Mouse (Mus musculus) spleen, adult 2 months (tissue): ENCODE results near the gene Ly9. TPM values are rescaled to one million over a fixed set of nuclear protein-coding genes. Genes with fewer than 3 reads are reported as not detected.
A peak's percentile ranks its signal among the peaks of the same experiment; 100 is the strongest.

Experiments
- DNase-seq, 2 experiments: peaks; one replicate each; pipeline versions ENCODE4 v3.0.0 to v3.0.0-alpha.2; 2012 to 2021; ENCODE audit warnings: low spot score in 2 of 2, low read depth in 1 of 2
- H3K27ac ChIP-seq: fragments of 200-500 bp; 2 replicates; pipeline ENCODE4 v1.5.1; 2012; ENCODE audit warnings: low read length, inconsistent platforms; ENCODE audit not compliant: insufficient read depth
- H3K27me3 ChIP-seq: fragments of 200-500 bp; 2 replicates; pipeline ENCODE4 v1.6.1; 2012; ENCODE audit warnings: mild to moderate bottlenecking, moderate library complexity, low read length, inconsistent platforms; ENCODE audit not compliant: control insufficient read depth, insufficient read depth
- H3K36me3 ChIP-seq: fragments of 200-500 bp; 2 replicates; pipeline ENCODE4 v1.6.1; 2012; ENCODE audit warnings: mild to moderate bottlenecking, low read length, inconsistent platforms; ENCODE audit not compliant: control insufficient read depth, insufficient read depth
- H3K4me1 ChIP-seq: fragments of 200-500 bp; 2 replicates; pipeline ENCODE4 v1.6.1; 2011; ENCODE audit warnings: inconsistent platforms; ENCODE audit not compliant: control insufficient read depth, insufficient read depth, insufficient read length
- H3K4me3 ChIP-seq: fragments of 200-500 bp; 2 replicates; pipeline ENCODE4 v1.5.1; 2011; ENCODE audit warnings: mild to moderate bottlenecking, inconsistent platforms; ENCODE audit not compliant: insufficient read depth, insufficient read length; ENCODE audit errors: extremely low read depth
- CTCF ChIP-seq: fragments of 200-500 bp; IDR thresholded peaks from 2 replicates; pipeline ENCODE4 v1.5.1; 2011; ENCODE audit warnings: mild to moderate bottlenecking, inconsistent platforms; ENCODE audit not compliant: insufficient read depth, insufficient read length, insufficient replicate concordance; ENCODE audit errors: extremely low read depth
- POLR2A ChIP-seq: fragments of 200-500 bp; IDR thresholded peaks from 2 replicates; pipeline ENCODE4 v1.6.1; 2011; ENCODE audit warnings: low read depth, low read length, inconsistent platforms
- WGBS: fragments of 180-500 bp; shearing (Covaris S2); methylation state at CpG from one replicate; pipeline ENCODE4 v1.1.7; 2018; 5-methylcytosine and 5-hydroxymethylcytosine counted together
- polyA plus RNA-seq: library from polyadenylated mRNA; depleted of rRNA; stranded (reverse); fragments of >200 nt; gene quantifications from 2 replicates; pipeline ENCODE4 v1.2.3, GENCODE M21; 2012

The Ly9 gene
- polyA plus RNA-seq, 1 experiment = 27.7 TPM

DNA sequence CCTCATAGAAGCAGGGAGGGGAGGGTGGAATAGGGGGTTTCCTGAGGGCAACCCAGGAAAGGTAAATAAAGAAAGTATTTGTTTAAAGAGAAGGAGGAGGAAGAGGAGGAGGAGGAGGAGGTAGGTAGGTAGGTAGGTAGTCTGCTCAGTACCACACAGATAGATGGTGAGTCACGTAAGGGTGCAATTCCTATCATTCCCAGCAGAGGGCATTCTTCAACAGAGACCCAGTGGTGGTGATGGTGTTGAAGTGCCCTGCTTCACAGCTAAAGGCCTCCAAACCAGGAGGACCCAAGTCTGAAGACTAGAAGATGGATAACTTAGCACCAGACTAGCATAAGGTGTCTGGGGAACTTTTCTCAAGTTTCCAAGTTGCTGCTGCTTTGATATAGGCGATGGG lies 2.8 kb upstream of the Ly9 start:
- Histone ChIP-seq H3K36me3 (no peaks in the 10 kb centered on the region), H3K27ac (no peak overlapping the region), H3K27me3 (no peaks in the 10 kb centered on the region), H3K4me3 (no peak overlapping the region), H3K4me1 (peaks cover 2% of the 10 kb centered on the region; the same call in 1 of the 2 replicates)
- 89% methylated on average over 2 of the region's 2 CpGs for WGBS
- TF ChIP-seq POLR2A = no peak
- TF ChIP-seq CTCF = peak; percentile 9; the same call in 1 of the 2 replicates
- DNase-seq = no peak

DNA sequence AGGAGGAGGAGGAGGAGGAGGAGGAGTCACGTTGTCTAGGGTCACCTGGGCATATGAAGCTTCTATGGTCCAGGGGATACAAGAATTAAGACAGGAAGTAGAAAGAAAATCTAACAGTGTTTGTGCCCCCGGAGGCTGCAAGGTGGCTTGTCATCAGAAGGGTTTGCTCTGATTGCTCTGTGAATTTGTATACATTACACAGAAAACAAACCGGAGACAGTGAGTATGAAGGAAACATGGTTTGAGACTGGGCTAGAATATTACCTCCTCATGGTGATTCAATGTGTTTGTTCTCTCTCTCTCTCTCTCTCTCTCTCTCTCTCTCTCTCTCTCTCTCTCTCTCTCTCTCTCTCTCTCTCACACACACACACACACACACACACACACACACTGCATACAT lies 554 bp downstream of the Ly9 start:
- Histone ChIP-seq H3K27me3 (no peaks in the 10 kb centered on the region), H3K4me3 (peak overlapping the region; percentile 64), H3K27ac (peak overlapping the region; percentile 66; the same call in 1 of the 2 replicates), H3K4me1 (peaks cover 4% of the 10 kb centered on the region; the same call in 1 of the 2 replicates), H3K36me3 (peaks cover 7% of the 10 kb centered on the region)
- TF ChIP-seq CTCF = no peak
- no peak for TF ChIP-seq POLR2A
- 11% methylated on average over 3 of the region's 3 CpGs for WGBS
- no peak for DNase-seq

DNA sequence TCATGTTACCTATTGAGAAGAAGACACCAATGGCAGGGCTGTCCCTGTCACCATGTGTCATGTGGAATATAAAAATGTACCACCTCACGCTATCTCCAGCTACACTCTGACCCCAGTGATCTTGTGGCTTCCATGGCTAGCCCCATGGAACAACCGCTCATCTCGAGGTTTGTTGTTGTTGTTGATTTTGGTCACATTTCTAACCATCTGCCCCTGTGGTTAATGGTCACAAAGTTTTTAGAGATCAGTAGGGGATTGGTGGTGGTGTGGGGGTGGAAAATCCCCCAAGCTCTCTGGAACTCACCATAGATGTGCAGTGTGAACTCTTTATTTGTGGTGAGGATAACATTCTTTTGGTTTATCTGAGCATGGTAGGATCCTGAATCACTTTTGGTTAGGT lies 2.5 kb downstream of the Ly9 start:
- Histone ChIP-seq H3K4me1 (peaks cover 4% of the 10 kb centered on the region; the same call in 1 of the 2 replicates), H3K4me3 (no peak overlapping the region), H3K27me3 (no peaks in the 10 kb centered on the region), H3K36me3 (peaks cover 16% of the 10 kb centered on the region), H3K27ac (no peak overlapping the region)
- TF ChIP-seq CTCF = no peak
- TF ChIP-seq POLR2A = no peak
- WGBS = 75% methylated on average over 3 of the region's 3 CpGs
- no peak for DNase-seq

DNA sequence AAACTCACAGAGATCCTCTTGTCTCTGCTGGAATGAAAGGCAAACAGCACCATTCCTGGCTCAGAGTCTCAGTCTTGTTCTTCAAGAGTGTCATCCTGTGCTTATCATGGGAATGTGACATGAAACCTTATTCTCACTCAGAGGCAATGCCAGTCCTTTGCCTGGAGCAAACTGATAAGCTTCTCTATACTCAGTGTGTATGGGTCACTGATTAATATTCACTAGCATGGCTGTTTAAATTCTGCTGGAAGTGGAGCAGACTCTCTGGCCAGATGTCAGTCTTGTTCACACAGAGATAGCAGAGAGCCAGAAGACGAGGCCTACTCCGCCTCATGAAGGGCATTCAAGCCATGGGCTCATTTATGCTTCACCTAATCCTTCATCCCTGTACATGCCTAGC lies 22.6 kb downstream of the Ly9 start:
- H3K4me3 ChIP-seq = no peak overlapping the region
- TF ChIP-seq CTCF = no peak
- no peak for TF ChIP-seq POLR2A
- WGBS = 83% methylated on average over 2 of the region's 2 CpGs
- H3K36me3 ChIP-seq = peaks cover 9% of the 10 kb centered on the region
- no peak overlapping the region for H3K27ac ChIP-seq
- no peaks in the 10 kb centered on the region for H3K4me1 ChIP-seq
- H3K27me3 ChIP-seq = no peaks in the 10 kb centered on the region
- no peak for DNase-seq

DNA sequence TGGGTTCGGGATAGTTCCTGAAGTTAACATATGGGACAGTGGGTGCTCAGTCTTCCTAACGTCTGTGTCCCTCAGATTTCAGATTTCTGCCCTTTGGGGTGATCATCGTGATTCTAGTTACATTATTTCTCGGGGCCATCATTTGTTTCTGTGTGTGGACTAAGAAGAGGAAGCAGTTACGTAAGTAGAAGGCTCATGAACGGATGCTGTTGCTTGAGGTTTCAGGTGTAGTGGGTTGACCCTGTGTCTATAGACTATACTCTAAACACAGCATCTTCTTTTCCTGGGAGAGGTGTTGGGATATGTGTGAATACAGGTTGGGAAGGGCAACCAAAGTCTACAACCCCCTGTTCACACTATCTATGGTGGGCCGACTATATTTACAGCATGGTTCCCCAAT lies 30.0 kb downstream of the Ly9 start:
- Histone ChIP-seq H3K4me1 (no peaks in the 10 kb centered on the region; the same call in none of the 2 replicates), H3K27ac (no peak overlapping the region), H3K36me3 (no peaks in the 10 kb centered on the region), H3K27me3 (no peaks in the 10 kb centered on the region), H3K4me3 (no peak overlapping the region)
- no peak for DNase-seq
- TF ChIP-seq CTCF = no peak
- TF ChIP-seq POLR2A = no peak
- WGBS = 71% methylated on average over 7 of the region's 7 CpGs

DNA sequence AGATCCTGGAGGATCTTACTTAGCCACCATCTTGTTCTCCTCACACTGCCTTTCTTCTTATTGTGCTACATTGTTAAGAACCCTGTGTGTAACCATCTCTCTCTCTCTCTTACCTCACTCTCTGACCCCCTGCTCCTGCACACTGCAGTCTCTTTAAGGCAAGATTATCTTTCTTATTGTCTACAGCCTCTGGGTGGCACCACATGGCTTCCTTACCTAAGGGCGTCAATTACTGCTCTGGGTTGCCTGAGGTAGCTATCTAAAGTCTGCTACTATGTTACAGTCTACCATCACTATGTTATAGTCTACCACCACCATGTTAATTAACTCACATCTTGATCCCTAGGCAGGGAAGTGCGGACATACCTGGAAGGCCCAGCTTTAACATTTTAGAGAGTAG lies 38.8 kb downstream of the Ly9 start:
- Histone ChIP-seq H3K27ac (no peak overlapping the region), H3K27me3 (no peaks in the 10 kb centered on the region), H3K36me3 (no peaks in the 10 kb centered on the region), H3K4me1 (no peaks in the 10 kb centered on the region), H3K4me3 (no peak overlapping the region)
- no peak for DNase-seq
- WGBS = 78% methylated on average over 2 of the region's 2 CpGs
- TF ChIP-seq CTCF (no peak), POLR2A (no peak)

DNA sequence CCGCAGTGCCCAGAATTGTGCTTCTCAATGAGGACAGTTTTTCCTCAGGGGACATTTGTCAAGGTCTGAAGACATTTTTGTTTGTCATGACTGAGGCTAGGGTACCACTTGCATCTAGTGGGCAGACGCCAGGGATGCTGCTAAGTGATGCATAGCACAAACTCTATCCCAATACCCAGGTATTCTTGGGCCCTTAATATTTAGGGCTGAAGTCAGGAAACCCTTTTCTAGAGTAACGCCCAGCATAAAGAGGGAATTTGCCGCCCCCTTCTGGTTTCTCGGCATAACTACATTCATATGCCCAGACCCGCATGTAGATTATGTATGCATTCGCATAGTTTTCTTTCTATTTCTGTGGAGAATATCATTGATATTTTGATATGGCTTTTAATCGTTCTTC lies 40.4 kb downstream of the Ly9 start:
- DNase-seq = peak; percentile 52 to 70
- no peak overlapping the region for H3K4me3 ChIP-seq
- 19% methylated on average over 8 of the region's 8 CpGs for WGBS
- peaks cover 9% of the 10 kb centered on the region; the same call in 1 of the 2 replicates for H3K4me1 ChIP-seq
- H3K27ac ChIP-seq = no peak overlapping the region
- TF ChIP-seq CTCF (peak; percentile 51; the same call in 1 of the 2 replicates), POLR2A (no peak)
- H3K27me3 ChIP-seq = no peaks in the 10 kb centered on the region
- H3K36me3 ChIP-seq = no peaks in the 10 kb centered on the region
